Mouse (Mus musculus): ENCODE results near the gene Rras2.

Rras2 gene

DNA sequence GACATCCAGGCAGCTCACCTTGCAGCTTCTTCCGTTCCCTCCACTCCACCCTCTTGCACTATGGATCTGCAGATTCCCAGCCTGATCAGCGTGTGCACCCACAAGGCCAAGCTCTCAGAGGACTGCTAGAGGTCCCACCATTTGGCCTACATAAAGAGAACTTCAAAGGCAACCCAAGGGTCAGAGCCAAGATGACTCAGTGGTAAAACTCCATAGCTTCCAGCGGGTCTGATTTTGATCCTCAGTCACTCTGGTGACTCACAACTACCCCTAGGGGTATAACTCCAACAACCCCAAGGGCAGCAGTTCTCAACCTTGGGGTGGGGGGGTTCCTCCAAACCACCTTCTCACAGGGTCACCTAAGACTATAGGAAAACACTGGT, 47.1 kb downstream of the Rras2 start:
- no peak for DNase-seq

DNA sequence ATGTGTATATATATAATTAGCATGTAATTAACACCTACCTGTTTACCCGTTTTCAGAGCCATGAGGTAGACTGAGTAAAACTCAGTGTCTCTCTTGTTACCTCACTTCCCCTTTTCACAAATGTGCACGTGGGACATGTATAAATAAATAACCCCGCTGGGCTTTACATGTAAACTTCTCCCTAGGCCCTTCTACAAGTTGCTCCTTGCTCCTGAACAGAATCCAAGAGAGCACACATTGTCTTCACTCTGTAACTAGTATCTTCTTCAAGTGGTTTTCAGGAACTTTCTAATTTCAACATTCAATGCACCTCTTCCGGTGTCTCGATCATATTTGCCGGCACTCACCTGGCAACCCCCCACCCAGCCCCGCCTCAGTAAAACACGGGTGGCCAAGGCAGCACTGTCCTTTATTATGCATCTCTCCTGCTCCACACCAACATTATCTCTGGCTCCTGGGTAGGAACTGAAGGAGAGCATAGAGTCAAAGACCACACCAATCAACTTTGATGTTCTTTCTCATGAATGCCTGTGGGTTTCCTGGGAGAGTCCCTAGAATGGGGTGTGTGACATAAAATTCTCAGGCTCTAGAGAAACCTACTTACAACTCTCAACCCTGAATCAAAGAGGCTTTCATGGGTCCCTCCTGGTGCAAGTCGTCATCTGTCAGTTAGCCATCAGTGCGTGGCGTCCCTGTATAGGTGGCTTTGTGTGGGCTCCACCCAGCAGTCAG, 47.7 kb downstream of the Rras2 start:
- no peak for DNase-seq

DNA sequence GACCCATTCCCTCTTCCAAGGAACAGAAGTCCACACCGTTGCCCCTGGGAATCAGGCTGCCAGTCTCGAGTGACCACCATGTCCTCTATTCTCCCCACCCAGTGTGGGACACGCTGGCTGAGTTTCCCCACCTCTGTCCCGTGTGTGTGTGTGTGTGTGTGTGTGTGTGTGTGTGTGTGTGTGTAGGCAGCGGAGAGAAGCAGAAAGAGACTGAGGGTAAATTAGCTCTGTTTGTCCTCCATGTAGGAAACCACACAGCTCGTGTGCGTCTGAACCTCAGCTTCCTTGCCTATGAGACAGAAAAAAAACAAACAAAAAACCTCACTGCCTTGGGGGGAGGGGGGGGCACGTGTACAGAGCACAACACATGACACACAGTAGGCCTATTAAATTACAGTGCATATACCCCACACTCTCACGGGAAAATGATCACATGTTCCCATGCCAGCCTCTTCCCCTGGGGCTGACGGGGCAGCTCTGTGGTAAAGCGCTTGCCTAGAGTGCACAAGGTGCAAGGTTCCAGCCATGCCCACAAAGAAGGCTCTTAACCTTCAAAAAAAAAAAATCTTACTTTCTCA, 48.5 kb downstream of the Rras2 start:
- peak; percentile 38 for DNase-seq

DNA sequence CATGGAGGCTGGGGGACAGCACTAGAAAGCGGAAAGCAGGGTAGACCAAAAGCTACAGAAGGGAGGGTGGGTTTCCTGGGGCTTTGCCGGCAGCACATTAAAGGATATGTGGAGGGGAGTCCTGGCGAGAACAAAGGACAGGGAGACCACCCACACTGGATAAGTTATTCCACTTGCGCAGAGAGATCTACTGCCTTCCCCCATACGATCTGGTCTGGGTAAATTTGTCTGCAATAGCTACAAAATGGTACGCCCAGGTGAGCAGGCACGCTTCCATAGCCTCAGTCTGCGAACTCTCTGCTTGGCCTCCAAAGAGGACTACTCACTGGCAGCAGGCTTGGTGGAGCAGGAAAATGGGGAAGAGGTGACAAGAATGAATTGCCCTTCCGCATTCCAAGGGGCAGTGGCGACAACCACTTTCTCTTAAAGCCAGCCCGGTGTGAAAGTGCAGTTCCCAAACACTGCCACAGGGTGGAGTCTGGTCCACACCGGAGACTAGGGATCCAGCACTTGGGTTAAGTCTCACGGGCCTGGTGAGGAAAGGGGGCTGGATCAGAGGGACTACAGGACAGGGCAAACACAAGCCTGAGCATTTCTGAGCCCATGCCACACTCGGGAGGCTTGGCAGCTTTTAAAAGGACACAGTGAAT, 50.9 kb downstream of the Rras2 start:
- peak; percentile 86 for DNase-seq

DNA sequence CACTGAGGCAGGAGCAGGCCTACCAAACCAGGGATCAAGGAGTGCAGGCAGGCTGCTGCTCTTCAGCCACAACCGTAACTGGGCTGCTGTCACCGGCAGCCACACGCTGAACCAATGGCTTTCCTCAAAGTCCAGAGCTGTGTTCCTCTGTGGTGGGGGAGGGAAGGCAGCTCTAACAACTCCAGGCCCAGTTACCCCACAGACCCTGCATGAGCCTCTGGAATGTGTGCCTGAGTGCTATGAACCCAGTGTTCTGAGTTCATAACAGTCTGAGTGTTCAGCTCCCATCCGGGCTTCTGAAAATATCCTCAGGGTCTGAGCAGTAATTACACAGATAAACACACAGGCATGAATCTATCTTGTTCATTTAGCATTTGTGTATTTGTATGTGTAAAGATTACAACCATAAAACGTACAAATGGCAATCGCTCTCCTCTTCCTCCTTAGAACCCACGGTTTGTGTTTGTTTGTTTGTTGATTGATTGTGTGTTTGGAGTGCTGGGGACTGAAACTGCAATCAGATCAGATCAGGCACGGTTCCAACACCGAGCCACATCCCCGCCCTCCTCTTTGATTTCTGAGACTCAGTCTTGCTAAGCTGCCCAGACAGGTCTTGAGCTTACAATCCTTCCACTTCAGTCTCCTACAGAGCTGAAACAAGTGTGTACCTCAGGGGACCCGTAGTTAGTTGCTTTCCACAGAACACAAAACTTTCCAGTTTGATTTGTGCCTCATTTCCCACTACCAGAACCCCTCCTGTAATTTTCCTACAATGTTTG, 52.0 kb downstream of the Rras2 start:
- DNase-seq: no peak

DNA sequence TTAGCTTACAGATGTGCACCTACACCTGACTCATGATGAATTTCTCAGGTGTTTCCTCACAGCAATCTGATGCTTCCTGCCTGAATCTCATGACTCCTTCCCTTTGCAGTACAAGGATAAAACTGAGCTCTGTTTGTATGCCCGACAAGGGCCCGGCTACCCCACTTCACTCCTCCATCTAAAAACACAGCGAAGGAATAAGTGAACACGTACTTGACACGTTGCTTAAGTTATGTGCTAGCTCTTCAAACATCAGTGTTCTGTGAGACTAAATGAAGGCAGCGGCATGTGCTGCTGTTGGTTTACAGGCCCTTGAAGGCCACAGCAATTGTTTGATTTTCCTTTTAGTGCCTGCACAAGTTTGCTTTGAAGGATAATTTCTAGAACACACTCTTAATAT, 53.6 kb downstream of the Rras2 start:
- DNase-seq: no peak

DNA sequence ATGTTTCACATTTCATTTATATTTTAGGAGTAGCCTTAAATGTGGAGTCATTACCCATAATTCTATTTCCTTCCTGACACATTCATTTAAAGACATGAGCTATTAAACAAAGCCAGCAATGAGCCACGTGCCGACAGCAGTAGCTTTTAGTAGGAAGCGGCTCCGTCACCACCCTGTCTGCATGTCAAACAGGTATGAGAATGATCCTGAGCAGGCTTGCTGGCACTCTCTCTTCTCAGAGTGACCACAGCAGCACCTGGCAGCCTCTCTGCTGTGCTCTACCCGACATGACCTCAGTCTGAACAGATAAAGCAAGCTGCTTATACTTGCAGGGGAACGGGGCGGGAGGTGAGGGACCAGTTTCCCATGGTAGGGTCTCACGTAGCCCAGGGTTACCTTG, 54.0 kb downstream of the Rras2 start:
- DNase-seq: no peak

DNA sequence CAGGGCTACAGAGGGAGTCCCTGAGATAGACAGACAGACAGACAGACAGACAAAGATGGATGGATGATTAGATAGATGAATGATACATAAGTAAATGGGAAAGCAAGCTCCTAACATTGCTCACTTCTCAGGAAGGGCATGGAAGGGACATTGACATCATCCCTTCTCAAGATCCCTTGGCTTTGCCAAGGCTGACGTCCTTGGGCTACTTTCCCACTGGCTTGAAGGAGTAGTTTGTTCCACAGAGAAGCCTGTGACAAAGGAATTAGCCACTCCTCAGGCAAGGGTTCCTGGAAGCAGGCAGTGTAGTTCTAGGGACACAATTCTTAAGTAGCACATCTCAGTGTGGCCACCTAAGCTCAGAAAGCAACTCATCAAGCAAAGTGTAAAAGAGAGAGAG, 55.1 kb downstream of the Rras2 start:
- DNase-seq: no peak

DNA sequence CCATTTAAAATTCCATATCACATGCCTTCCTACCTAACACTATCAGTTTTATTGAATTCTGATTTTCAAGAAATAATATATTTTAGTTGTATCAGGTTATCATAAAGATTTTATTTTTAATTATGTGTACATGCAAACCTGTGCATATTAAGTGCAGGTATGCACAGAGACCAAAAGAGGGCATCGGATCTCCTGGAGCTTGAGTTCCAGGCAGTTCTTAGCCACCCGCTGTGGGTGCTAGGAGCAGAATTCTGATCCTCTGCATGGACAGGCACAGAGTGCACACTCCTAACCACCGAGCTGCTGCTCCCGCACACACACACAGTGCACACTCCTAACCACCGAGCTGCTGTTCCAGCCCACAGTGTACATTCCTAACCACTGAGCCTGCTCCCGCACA, 57.1 kb downstream of the Rras2 start:
- no peak for DNase-seq

DNA sequence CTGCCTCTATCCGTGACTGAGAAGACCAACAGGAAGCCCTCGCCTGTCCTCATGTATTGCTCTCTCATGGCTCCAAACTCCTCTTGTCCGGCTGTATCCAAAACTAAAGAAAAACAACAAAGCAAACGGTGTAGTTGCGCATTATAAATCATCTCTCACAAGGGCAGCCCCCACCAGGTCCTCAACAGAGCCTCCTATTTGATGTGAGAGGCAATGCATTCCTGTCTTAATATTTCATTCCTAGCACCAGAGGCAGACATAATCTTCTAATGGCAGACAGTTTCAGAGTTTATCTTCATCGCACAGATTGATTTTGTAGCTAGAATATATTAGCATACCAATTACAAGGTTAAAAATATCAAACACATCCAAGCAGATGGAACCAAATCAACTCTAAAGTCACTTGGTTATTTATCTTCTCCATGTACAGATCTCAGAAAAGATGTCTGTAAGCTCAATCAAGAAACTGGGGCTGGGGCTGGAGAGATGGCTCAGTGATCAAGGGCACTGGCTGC, 58.6 kb downstream of the Rras2 start:
- no peak for DNase-seq

DNA sequence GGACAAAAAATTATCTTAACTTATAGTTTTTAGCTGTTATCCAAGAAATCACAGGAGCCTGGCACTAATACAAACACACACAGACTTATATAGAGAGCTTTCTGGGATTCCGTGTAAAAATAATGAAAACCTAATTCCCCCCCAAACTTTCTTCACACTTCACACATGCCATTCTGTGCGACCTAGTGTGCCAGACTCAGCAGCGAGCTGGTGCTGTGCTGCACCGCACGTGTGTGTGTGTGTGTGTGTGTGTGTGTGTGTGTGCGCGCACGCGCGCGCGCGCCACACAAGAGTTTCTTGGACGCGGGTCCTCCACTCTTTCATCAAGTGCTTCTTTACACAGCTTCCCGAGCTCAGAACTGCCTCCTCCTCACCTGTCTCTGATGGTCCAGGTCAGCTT, 59.4 kb downstream of the Rras2 start:
- no peak for DNase-seq

DNA sequence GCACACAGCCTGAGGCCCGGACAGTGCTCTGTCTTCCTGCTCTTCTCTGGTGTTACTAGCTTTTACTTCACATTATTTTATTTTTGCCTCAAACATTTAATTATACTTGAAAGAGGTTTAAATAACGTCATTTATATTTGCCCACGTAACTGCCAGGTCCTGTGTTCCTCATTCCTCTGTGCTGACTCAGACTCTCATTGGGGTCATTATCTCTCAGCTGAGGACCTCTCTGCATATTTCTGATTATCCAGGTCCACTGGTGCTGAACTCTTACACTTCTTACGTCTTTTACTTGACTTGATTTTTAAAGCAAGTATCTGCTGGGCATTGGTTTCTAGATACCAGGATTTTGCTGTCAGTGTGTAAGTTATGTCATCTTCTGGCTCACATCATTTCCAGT, 63.9 kb downstream of the Rras2 start:
- DNase-seq: no peak

DNA sequence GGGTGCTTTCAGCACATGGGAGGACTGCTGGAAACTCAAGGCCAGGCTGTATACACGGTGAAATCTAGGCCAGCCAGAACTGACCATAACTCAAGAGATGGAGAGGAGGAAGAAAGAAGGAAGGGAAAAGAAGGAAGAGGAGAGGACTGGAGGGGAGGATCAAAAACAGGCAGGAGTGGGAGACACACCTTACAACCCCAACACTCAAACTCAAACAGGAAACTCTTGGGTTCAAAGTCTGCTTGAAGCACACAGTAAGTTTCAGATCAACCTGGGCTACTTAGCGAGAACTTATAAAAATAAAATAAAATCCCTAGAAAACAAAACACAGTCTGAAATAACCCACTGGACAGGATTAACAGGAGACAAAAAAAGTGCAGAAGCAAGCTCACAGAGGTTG, 71.8 kb downstream of the Rras2 start:
- DNase-seq: no peak

DNA sequence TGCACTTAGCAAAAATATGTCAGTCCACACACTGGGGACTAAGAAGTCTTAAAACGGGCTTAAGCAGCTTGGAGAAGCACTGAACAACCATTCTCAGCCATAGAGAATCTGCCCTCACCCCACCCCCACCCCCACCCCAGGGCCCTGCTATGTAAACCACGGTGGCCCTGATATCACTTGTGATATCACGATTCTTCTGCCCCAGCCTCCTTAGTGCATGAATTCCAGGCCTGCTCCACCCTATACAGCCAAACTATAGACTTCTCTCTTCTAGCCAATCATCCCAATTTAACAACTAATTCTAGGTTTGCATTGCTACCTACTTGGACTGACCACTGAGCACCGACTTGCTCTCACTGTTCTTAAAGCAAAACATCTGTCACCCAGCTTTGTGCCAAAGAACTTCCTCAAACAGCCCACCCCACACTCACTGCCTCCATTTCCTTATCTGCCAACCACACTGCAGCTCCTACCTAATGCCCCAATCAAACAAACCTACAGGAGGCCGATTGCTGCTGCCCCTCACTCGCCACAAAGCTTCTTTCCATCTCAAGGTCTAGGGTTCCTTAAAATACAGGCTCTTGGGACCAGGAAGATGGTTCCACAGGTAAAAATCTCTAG, 73.5 kb downstream of the Rras2 start:
- DNase-seq: no peak

DNA sequence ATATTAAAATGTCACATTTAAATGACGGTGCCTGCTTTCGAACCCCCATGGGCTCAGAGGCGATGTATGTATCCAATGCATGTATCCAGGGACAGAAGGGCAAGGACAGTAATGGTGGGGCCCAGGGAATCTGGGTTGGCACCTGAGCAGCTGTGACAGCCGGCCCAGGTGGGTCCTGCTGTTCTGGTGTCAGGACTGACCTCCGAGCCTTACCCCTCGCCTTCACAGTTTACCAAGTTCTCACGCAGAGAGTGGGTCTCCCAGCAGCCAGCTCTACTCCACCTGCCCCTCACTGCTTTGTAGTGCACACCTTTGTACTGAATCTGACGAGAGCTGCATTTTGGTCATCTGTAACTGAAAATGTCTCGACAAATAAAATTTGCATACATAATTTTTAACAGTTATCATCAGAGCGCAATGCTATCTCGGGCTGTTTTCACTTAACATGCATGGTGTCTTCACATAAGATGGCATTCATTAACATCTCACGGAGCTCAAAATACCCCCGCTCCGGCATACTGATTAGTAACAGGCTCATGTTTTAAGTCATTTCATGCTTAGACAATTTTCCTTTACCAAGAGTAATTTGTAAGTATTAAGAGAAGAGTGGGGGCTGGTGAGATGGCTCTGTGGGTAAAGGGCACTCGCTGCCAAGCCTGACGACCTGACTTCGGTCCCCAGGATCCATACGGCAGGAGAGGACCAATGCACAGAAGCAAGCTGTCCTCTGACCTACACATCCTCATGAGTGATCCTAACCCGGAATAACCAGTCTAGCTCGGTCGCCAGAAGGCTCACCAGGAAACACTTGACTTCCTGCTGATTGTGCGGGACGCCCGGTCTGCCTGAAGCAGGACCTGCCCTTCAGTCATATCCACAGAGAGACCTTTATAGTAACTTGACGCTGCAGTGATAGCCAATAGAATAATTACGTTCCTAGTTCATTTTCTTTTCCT, 74.3 kb downstream of the Rras2 start:
- no peak for DNase-seq

DNA sequence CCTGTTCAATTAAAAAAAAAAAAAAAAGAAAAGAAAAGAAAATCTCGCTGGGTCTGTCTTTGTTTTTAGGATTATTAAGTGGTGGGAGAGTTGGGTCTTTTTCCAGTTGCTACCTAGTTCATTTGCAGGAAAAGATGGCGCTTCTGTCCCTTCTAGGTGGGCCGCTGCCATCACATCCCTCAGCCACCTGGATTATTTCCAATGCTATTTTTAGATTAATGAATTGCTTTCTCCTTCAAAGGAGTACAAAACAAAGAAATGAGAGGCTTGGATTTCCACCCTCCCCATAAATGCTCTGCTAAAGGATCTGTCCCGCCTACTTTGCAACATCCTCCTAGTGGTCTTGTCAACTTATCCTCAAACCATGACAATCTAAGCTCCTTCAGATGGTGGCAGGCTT, 76.2 kb downstream of the Rras2 start:
- no peak for DNase-seq

DNA sequence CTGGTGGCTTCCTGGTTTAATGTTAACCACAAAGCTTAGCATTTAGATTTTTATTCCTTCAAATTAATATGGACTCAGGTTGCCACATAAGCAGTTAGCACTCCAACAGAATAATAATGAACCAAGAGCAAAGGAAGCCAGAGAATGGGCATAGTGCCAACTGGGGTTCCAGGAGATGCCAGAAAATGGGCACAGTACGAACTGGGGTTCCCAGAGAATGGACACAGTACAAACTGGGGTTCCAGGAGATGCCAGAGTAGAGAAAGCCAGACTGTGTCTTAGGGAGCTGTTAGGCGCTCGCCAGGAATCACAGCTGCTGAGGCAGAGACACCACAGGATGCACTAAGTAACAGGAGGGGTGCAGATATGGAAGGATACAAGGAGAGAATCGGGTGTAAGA, 80.3 kb downstream of the Rras2 start:
- no peak for DNase-seq

DNA sequence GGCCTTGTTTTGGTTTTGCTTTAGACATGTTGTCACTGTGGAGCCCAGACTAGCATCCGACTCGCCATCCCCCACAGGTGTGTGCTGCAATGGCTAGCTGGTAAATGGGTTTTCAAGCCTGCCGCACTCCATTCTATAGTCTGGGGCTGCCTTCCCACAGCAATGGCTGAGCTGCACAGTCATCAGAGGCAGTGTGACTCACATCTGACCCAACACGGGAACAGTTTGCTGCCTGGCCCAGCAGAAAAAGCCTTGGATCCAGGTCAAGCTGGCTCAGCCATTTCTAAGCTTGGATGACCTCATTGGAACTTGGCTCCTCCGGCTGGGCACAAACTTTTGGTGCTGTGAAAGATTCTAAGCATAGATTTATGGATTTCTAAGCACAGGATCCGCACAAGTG, 88.0 kb downstream of the Rras2 start:
- no peak for DNase-seq

DNA sequence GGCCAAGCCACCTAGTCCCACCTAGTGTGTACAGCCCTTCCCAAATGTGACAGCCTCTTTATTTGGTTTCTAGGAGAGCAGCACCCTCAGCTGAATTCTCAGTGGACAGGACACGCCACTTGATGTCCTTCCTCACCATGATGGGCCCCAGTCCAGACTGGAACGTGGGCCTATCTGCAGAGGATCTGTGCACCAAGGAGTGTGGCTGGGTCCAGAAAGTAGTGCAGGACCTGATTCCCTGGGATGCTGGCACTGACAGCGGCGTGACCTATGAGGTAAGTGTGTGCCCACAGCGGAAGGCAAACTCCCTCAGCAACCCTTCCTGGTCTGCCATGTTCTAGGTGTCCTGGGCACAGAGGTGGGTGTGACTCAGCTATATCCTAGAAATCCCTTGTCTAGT, 88.8 kb downstream of the Rras2 start:
- DNase-seq: no peak

DNA sequence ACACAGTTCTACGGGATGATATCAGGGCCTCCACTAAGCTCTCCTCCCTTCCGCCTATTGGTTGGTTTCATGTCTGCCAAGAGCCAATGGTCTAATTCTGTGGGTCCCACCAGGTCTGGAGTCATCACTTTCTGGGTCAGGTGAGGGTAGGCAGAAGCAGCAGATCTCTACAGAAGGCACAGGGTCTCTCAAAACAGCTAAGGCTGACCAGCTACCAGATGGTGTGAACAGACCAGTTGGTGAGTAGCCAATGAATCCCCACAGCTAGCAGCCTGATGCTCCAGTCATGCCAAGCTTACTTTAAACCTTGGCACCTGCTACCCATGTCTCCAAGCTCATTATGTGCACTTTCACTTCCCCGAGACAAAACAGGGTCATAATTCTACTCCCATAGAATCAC, 90.2 kb downstream of the Rras2 start:
- DNase-seq: no peak

DNA sequence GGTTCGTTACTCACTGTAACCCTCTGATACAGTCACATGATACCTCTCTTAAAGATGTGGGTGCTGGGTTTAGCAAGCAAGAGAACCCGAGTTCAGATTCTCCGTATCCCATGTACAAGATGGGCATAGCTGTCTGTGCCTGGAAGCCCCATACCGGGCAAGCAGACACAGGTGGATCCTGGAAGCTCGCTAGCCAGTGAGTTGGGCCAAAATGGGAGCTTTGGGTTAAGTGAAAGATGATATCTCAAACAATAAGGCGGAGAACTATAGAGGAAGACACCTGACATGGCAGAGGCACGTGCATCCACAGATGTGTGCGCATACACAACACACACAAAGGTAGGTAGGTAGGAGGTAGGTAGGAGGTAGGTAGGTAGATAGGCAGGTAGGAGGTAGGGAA, 90.7 kb downstream of the Rras2 start:
- DNase-seq: no peak

DNA sequence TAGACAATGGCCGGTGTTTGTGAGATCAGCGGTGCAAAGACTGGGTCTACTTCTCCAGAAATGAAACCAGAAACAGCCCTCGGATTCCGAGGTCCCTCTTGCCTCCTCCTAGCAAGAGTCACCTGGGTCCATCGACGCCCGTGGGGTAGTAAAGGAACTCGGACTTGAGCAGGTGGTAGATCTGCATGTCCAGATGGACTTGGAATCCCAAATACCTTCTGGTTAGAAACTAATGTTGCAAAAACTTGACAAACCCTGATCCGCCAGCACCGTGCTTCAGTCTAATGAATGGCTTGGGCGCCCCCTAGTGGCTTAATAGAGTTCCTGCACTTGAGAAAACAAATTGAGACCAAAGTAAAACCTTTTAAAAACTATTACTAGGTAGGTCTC, 96.9 kb downstream of the Rras2 start:
- peak; percentile 78 for DNase-seq
